Mouse (Mus musculus): ENCODE measurements around the gene Wdr76. TPM values are rescaled to one million over a fixed set of nuclear protein-coding genes. Genes with fewer than 3 reads are reported as not detected.
"Not testable (repeated sequence)": the region's sequence is repeated elsewhere in the genome, so short reads cannot be mapped to it uniquely, and the experiment has no call there.

Wdr76 gene
- polyA plus RNA-seq, 1 experiment from 2014 or later: 7.6 TPM

DNA sequence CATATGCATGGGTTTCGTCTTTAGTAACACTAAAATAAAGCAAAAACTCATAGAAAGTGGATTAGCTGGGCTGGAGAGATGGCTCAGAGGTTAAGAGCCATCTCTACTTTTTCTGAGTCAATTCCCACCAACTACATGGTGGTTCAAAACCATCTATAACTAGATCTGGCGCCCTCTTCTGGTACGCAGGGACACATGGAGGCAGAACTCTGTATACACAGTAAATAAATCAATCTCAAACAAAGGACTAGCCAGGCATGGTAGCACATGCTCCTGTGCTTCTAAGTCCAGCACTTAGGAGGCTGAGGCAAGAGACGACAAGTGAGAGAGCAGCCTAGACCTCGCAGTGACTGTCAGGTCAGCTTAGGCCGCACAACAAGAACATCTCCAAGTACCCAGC lies 5.0 kb upstream of the Wdr76 start:
- not testable (repeated sequence) for H3K27ac ChIP-seq; H3K4me1 ChIP-seq; H3K9me3 ChIP-seq (replicated peaks); H3K4me2 ChIP-seq (replicated peaks); ATAC-seq (ENCODE audit: low FRiP score); H3K36me3 ChIP-seq; H3K4me3 ChIP-seq; H3K27me3 ChIP-seq; H3K9ac ChIP-seq
- WGBS: 73% methylated on average over 2 of the region's 6 CpGs

DNA sequence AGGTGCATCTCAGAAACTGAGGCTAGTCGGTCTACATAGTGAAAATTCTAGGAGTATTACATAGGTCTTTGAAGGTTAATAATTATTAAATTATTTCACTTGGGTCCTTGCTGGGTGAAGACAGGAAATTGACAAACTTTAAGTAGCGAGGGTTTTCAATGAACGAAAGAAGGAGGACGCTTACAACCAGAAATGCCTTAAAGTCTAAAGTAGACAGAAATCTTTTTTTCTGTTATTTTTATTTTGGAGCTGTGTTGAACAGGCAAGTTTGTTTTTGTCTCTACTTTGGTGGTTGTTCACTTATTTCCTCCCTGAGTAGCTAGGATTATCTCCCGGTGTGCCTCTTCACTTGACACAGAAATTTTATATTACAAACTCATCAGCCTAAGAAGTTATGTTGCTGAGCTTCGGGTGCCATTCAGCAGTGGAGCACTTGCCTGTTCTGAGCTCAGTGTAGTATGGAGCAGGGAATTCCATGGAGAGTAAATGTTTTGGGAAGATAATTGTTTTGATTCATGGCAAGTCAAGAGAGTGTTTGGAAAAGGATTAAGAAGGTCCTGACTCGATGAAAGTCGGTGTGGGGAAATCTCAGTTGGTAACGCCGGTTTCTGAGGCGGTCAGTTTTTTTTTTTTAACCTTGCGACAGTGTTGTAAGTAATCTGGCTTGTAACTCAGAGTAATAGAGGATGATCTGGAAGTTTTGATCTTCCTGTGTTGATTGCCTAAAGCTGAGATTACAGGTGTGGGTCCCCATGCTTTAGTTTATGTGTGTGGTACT lies 839 bp downstream of the Wdr76 start:
- peaks cover 11% of the 10 kb centered on the region for H3K36me3 ChIP-seq
- H3K9ac ChIP-seq: peak overlapping the region; percentile 57
- H3K27ac ChIP-seq: no peak overlapping the region
- WGBS: 32% methylated on average over 12 of the region's 12 CpGs
- peak overlapping the region; percentile 60 for H3K4me2 ChIP-seq (replicated peaks)
- peak overlapping the region; percentile 60 for H3K4me3 ChIP-seq
- no peaks in the 10 kb centered on the region for H3K27me3 ChIP-seq
- H3K9me3 ChIP-seq (replicated peaks): no peaks in the 10 kb centered on the region
- H3K4me1 ChIP-seq: peaks cover 19% of the 10 kb centered on the region
- ATAC-seq (ENCODE audit: low FRiP score): no peak

DNA sequence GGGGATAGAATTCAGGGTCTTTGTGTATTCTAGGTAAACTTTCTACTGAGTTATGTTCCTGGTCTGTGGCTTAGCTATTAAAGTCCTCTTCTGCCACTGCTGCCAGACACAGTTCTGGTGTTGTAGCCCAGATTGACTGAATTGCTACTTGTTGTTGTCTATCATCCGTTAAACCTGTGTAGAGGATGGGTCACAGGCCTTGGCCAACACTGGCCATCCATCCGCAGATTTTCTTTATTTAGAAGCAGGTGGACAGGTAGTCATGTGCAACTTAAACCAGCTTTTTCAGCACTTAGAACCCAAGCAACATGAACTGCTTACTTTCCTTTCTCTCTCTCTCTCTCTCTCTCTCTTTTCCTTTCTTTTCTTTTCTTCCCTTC lies 1.4 kb downstream of the Wdr76 start:
- Histone ChIP-seq H3K27me3 (no peaks in the 10 kb centered on the region), H3K4me2 (replicated peaks) (peak overlapping the region; percentile 60), H3K36me3 (peaks cover 14% of the 10 kb centered on the region), H3K4me1 (peaks cover 19% of the 10 kb centered on the region), H3K4me3 (peak overlapping the region; percentile 60), H3K9me3 (replicated peaks) (no peaks in the 10 kb centered on the region), H3K27ac (no peak overlapping the region), H3K9ac (peak overlapping the region; percentile 24; the same call in 1 of the 2 replicates)
- no peak for ATAC-seq (ENCODE audit: low FRiP score)
- 91% methylated on average over 2 of the region's 2 CpGs for WGBS

DNA sequence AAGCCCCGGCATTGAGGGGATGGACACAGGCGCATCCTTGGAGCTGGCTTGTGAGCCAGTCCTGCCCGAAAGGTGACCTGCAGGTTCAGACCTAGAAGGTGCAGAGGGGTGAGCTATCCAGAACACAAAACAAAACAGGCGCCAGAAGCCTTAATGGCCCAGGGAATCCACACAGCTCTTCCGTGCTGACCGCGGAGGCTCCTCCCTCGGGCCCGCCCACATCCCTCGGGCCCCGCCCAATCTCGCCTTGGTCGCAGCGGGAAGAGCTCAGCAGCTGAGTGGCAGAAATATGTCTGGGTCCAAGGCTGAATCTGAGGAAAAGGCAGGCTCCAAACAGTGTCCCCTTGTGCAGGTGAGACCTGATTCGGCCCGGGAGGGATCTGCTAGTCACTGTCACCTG lies 3.1 kb downstream of the Wdr76 start:
- peaks cover 20% of the 10 kb centered on the region for H3K36me3 ChIP-seq
- no peaks in the 10 kb centered on the region for H3K9me3 ChIP-seq (replicated peaks)
- 0 out of 2 replicates have a peak overlapping the region, but pooled peaks have one; percentile 51 for H3K9ac ChIP-seq
- peak overlapping the region; percentile 28 for H3K4me3 ChIP-seq
- ATAC-seq (ENCODE audit: low FRiP score): peak; percentile 63
- H3K4me1 ChIP-seq: peaks cover 19% of the 10 kb centered on the region
- no peaks in the 10 kb centered on the region for H3K27me3 ChIP-seq
- 22% methylated on average over 16 of the region's 16 CpGs for WGBS
- H3K27ac ChIP-seq: no peak overlapping the region
- H3K4me2 ChIP-seq (replicated peaks): peak overlapping the region; percentile 49

DNA sequence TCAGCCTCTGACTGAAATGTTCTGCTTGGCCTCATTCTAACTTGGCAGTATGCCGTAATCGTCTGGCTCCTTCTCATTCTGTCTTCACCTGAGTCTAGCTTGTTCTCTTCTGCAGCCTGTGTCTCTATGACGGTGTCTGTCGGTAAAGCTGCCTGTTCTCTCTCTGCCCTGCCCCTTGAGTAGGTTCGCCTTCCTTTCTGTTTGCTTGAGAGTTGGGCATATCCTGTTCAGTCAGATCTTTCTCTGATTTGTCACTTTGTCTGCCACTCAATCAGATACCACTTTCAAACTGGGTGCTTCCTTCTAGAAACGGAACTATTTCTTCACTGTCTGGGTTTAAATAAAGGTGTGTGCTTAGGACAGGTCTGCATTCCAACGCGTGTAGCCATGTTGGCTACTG lies 4.9 kb downstream of the Wdr76 start:
- H3K4me2 ChIP-seq (replicated peaks): no peak overlapping the region
- H3K4me1 ChIP-seq: peaks cover 19% of the 10 kb centered on the region
- H3K27ac ChIP-seq: no peak overlapping the region
- no peak overlapping the region for H3K9ac ChIP-seq
- H3K27me3 ChIP-seq: no peaks in the 10 kb centered on the region
- no peaks in the 10 kb centered on the region for H3K9me3 ChIP-seq (replicated peaks)
- 96% methylated on average over 8 of the region's 8 CpGs for WGBS
- no peak overlapping the region for H3K4me3 ChIP-seq
- no peak for ATAC-seq (ENCODE audit: low FRiP score)
- peaks cover 30% of the 10 kb centered on the region for H3K36me3 ChIP-seq

DNA sequence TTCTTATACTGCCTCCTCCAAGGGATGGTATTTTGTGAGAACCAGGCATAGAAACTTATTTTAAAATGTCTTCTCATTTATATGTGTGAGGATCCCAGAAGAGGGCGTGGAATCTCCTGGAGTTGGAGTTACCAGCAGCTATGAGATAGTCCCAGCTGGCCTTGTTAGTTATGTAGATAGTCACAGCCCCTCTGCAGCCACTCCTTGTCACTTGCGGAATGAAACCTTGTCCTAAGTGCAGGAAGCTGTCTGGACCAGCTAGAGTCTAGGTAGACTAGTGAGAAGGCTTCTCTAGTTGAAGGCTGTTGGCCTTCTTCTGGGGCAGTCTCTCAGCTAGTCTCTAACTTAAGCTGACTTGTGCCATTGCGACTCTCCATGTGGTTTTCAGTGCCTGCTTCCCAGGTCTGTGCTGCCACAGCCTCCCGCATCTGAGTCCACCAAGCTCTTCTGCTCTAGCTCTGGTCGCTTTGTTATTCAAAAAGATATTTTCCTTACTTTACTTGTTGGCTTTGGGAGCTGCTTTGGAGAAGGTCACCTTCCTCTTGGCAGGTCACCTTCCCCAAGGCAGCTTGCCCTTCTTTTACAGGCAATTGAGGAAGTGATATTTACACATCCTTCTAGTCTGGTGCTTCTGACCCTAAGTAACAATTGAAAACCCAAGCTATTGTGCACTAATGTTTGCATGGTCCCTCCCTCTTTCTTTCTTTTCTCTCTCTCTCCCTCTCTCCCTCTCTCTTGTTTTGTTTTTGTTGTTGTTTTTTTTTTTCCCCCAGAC lies 6.7 kb downstream of the Wdr76 start:
- H3K4me2 ChIP-seq (replicated peaks); ATAC-seq (ENCODE audit: low FRiP score); H3K9ac ChIP-seq; H3K9me3 ChIP-seq (replicated peaks); H3K27me3 ChIP-seq; H3K27ac ChIP-seq; H3K4me1 ChIP-seq; H3K4me3 ChIP-seq: not testable (repeated sequence)
- WGBS: 97% methylated on average over 5 of the region's 5 CpGs
- H3K36me3 ChIP-seq: peaks cover 39% of the 10 kb centered on the region

DNA sequence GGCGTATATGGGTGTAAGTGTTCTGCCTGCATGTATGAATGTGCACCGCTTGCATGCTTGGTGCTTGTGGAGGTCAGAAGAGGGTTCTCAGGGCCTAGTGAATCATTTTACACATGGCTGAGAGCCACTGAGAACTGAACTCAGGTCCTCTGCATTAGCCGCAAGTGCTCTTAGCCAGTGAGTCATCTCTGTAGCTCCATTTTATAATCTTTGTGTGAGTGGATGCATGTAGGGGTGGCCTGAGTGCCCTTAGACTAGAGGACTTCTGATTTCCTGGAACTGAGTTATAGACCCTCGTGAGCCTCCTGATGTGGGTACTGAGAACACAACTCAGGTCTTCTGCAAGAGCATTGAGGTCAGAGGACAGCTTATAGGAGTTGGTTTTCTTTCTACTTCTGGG lies 7.7 kb downstream of the Wdr76 start:
- H3K9me3 ChIP-seq (replicated peaks): no peaks in the 10 kb centered on the region
- peaks cover 42% of the 10 kb centered on the region for H3K36me3 ChIP-seq
- H3K4me1 ChIP-seq: peaks cover 6% of the 10 kb centered on the region
- no peaks in the 10 kb centered on the region for H3K27me3 ChIP-seq
- H3K4me3 ChIP-seq: no peak overlapping the region
- 97% methylated on average over 4 of the region's 4 CpGs for WGBS
- no peak overlapping the region for H3K9ac ChIP-seq
- no peak for ATAC-seq (ENCODE audit: low FRiP score)
- no peak overlapping the region for H3K27ac ChIP-seq
- no peak overlapping the region for H3K4me2 ChIP-seq (replicated peaks)

DNA sequence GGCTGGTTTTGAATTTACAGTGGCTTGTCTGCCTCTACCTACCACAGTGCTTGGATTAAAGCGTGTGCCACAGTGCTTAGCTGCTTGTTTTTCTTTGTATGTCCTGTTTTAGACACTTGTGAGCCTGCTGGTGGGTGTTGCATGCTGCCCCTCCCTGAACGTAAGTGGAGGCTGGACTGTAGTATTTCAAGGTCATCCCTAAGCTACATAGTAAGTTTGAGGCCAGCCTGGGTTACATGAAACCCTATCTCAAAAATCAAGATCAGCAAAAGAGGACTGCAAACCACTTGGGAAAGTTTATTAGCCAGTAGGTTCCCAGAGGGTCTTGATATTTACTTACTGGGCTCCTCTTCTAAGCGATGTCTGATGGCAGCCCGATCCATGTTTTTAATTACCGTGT lies 11.6 kb downstream of the Wdr76 start:
- H3K9me3 ChIP-seq (replicated peaks): no peaks in the 10 kb centered on the region
- H3K9ac ChIP-seq: no peak overlapping the region
- H3K27ac ChIP-seq: no peak overlapping the region
- WGBS: 97% methylated on average over 5 of the region's 5 CpGs
- H3K4me3 ChIP-seq: no peak overlapping the region
- ATAC-seq (ENCODE audit: low FRiP score): no peak
- peaks cover 42% of the 10 kb centered on the region for H3K36me3 ChIP-seq
- H3K4me1 ChIP-seq: no peaks in the 10 kb centered on the region
- H3K4me2 ChIP-seq (replicated peaks): no peak overlapping the region
- no peaks in the 10 kb centered on the region for H3K27me3 ChIP-seq

DNA sequence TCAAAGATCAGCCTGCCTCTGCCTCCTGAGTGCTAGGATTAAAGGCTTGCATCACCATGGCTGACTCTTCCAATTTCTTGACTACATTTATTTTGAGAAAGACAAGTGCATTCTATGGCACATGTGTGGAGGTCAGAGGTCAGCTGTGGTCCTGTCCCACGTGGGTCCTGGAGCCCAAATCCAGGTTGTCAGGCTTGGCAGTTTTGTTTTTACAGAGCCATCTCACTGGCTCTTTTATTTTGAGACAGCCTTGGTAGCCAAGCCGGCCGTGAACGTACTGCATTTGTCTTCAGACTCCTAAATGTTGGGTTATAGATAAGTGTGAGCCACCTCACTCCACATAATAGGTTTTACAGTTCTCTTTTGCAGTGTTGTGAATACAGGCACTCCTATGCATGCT lies 12.2 kb downstream of the Wdr76 start:
- not testable (repeated sequence) for H3K9ac ChIP-seq; H3K4me1 ChIP-seq; H3K27me3 ChIP-seq; H3K4me3 ChIP-seq; ATAC-seq (ENCODE audit: low FRiP score); H3K27ac ChIP-seq; H3K9me3 ChIP-seq (replicated peaks); H3K4me2 ChIP-seq (replicated peaks)
- peaks cover 42% of the 10 kb centered on the region for H3K36me3 ChIP-seq
- 94% methylated on average over 4 of the region's 4 CpGs for WGBS

DNA sequence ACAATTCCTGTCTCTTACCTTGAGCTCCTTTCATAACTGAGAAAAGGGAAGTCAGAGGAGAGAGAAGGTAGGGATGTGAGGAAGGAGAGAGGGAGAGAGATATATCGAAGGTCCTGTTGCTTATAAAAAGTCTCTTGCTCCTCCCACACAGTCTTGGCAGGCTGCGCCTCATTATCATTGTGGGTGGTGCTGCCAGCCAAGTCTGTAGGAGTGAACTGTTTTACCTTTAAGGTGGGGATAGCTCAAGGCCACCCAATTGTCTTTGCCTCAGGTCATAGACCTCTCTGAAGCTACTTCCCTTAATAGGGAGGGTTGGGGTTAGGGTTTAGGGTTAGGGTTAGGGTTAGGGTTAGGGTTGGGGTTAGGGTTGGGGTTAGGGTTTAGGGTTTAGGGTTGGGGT lies 15.5 kb downstream of the Wdr76 start:
- Histone ChIP-seq H3K4me2 (replicated peaks) (no peak overlapping the region), H3K27me3 (no peaks in the 10 kb centered on the region), H3K4me3 (no peak overlapping the region), H3K4me1 (no peaks in the 10 kb centered on the region), H3K9ac (no peak overlapping the region), H3K36me3 (peaks cover 29% of the 10 kb centered on the region), H3K27ac (no peak overlapping the region), H3K9me3 (replicated peaks) (no peaks in the 10 kb centered on the region)
- ATAC-seq (ENCODE audit: low FRiP score): no peak
- 93% methylated on average over 2 of the region's 2 CpGs for WGBS

DNA sequence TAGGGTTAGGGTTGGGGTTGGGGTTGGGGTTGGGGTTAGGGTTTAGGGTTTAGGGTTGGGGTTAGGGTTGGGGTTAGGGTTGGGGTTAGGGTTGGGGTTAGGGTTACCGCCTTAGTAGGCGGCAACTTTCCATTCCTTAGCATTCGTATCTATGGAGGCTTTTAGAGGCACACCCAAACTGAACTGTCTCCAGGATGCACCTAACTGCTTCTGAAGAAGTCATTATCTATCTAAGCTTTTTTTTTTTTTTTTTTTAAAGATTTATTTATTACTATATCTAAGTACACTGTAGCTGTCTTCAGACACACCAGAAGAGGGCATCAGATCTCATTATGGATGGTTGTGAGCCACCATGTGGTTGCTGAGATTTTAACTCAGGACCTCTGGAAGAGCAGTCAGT lies 16.3 kb downstream of the Wdr76 start:
- not testable (repeated sequence) for H3K4me3 ChIP-seq; H3K4me1 ChIP-seq; H3K27me3 ChIP-seq; H3K9ac ChIP-seq; H3K4me2 ChIP-seq (replicated peaks); ATAC-seq (ENCODE audit: low FRiP score); H3K9me3 ChIP-seq (replicated peaks); H3K27ac ChIP-seq
- H3K36me3 ChIP-seq: peaks cover 26% of the 10 kb centered on the region
- WGBS: 91% methylated on average over 3 of the region's 3 CpGs

DNA sequence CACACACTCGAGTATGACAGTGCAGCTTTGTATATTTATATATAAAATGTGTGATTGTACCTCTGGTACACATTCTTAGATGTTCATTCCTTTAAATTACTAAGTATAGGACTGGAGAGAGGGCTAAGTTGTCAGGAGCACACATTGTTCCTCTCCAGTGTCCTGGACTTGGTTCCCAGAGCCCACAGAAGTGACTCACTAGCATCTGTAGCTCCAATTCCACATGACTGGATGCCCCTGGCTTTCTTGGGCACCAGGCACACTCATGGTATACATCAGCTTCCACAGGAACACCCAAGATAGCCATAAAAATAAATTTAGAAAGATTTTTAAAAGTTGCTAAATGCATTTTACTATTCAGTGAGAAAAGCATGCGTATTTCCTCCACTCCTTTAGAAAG lies 18.5 kb downstream of the Wdr76 start:
- Histone ChIP-seq H3K27me3 (no peaks in the 10 kb centered on the region), H3K4me1 (no peaks in the 10 kb centered on the region), H3K9ac (no peak overlapping the region), H3K27ac (no peak overlapping the region), H3K9me3 (replicated peaks) (no peaks in the 10 kb centered on the region), H3K4me3 (no peak overlapping the region), H3K4me2 (replicated peaks) (no peak overlapping the region), H3K36me3 (peaks cover 12% of the 10 kb centered on the region)
- no peak for ATAC-seq (ENCODE audit: low FRiP score)
- 91% methylated on average over 2 of the region's 2 CpGs for WGBS

DNA sequence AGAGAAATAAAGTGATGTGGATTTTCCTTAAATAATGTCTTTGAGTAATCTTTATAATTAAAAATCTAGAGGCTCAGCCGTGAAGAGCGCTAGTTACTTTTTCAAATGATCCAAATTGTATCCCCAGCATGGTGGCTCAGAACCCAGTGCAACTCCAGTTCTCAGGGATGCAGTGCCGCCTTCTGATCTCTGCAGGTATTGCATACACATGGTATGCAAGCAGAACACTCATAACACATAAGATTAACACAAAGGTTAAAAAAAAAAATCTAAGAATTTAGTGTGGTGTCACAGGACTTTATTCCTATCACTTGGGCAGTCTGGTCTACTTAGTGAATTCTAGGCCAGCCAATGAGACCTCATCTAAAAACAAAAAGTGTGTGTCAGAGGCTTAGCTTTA lies 38.3 kb downstream of the Wdr76 start:
- Histone ChIP-seq H3K4me3 (no peak overlapping the region), H3K27ac (no peak overlapping the region), H3K4me1 (no peaks in the 10 kb centered on the region), H3K9me3 (replicated peaks) (no peaks in the 10 kb centered on the region), H3K36me3 (peaks cover 54% of the 10 kb centered on the region), H3K27me3 (no peaks in the 10 kb centered on the region), H3K9ac (no peak overlapping the region), H3K4me2 (replicated peaks) (no peak overlapping the region)
- 93% methylated on average over 3 of the region's 3 CpGs for WGBS
- ATAC-seq (ENCODE audit: low FRiP score): no peak

All from hindbrain, embryonic 12.5 days (tissue).